Mouse (Mus musculus) neutrophil, adult 65 days (primary cell): ENCODE measurements around the gene Tnni1. TPM values are rescaled to one million over a fixed set of nuclear protein-coding genes. Genes with fewer than 3 reads are reported as not detected.

Experiments
- total RNA-seq: library from RNA; stranded (reverse); gene quantifications from 2 replicates; pipeline ENCODE4 v1.2.4, GENCODE M21; 2023

Gene Tnni1
- not detected in 2 replicates for total RNA-seq

GRCm38 (mm10) chr1:135778780-135779535 is at the start of gene Tnni1:
Gene Tnni1, plus strand, starts transcription at chr1:135779434.

DNA sequence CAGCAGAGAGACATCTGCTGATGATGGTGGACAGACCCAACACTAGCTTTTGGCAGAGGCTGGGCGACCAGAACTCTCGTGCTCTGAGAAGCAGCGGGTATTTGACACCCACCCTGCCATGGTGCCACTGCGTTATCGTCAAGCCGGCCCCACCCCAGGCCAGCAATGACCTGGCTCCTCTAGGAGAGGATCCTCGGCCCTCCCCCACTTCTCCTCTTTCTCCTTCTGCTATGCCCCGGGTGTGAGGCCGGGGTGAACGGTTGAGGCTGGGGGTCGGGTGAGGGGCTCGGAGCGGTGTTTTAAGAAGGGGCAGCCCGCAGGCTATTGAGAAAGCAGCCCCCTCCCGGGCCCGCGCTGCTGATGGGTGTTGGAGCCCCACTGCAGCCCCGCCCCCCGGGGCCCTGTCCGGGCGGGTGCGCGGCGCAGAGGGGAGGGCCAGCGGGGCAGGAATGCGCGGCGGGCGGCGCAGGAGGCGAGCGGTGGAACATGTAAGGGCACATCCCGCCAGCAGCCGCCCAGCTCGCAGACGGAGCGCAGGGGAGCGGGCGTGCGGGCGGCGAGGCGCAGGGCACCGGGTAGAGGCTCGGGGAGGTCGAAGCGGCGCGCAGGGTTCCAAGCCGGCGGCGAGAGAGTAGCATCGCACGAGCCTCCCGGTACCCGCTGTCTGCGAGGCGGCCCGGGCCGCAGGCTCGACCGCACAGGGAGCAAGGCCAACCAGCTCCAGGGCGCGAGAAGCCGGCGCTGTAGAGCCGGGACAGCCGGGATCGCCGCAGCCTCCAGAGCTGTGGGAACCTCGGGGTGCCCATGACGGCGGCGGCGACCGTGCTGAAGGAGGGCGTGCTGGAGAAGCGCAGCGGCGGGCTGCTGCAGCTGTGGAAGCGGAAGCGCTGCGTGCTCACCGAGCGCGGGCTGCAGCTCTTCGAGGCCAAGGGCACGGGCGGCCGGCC is 13.3 kb upstream of the Tnni1 start, which contains the start of gene Phlda3:
Gene Phlda3 (plus strand): TSS at position 475 of the 947 bp plus-strand sequence.

DNA sequence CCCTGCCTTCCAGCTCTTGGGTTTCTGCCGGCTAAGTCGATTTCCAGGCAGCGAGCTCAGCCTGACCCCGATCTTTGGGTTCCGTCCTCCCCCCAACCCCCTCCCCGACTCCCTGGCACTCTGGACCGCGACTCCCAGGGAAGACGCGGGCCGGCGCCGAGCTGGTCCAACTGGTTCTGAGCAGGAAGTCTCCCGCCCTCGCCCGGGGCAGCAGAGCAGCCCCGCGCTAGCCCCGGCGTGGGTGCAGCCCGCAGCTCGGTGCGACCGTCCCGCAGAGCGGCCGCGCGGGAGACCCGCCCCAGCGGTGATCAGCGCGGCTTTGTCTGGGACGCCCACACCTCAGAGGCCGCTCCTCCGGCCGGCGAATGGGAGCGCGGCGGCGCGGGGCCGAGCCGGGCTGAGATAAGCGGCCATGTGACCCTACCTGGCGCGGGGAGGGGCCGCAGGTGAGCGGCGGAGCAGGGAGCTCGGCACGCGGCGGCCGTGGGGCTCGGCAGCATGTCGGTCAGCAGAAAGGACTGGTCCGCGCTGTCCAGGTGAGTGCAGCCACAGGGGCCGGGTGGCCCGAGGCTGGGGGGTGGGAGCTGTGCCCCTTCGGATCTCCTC is 39.4 kb downstream of the Tnni1 start, which contains the start of gene Lad1:
Gene Lad1 (plus strand): TSS at position 118 of the 606 bp plus-strand sequence.

GRCm38 (mm10) chr1:135835716-135836483 is 56.7 kb downstream of the Tnni1 start, which contains the start of gene Tnnt2:
Gene Tnnt2, plus strand, starts transcription at chr1:135836354.

Other genes starting within 250 kb of the Tnni1 start
- 16.7 and 18.4 TPM in 2 replicates for gene Nav1, start 172.1 kb upstream of the Tnni1 start, total RNA-seq
- 39.4 and 45.8 TPM in 2 replicates for gene Csrp1, start 59.4 kb upstream of the Tnni1 start, total RNA-seq
- not detected in 2 replicates for gene Phlda3, start 13.3 kb upstream of the Tnni1 start, total RNA-seq
- gene Lad1, start 39.2 kb downstream of the Tnni1 start, total RNA-seq: not detected in 2 replicates
- gene Tnnt2, start 56.9 kb downstream of the Tnni1 start, total RNA-seq: not detected in 2 replicates
- gene Pkp1, start 139.8 kb downstream of the Tnni1 start, total RNA-seq: not detected in 2 replicates
- not detected in 2 replicates for gene Igfn1, start 226.9 kb downstream of the Tnni1 start, total RNA-seq
- gene Tmem9, start 228.7 kb downstream of the Tnni1 start, total RNA-seq: 2.5 and 2.9 TPM in 2 replicates